Mouse (Mus musculus): ENCODE results near the gene Dusp28.

- TF ChIP-seq CTCF (conservative IDR thresholded peaks at IDR 0.05; ENCODE audit: insufficient read depth, insufficient read length, low read depth, low read length): no peak
- no peak for TF ChIP-seq POLR2A (IDR thresholded peaks at IDR 0.05; ENCODE audit: low read depth, low read length)
Measured at GRCm38 (mm10) chr1:92930171-92930706, 23.5 kb downstream of the Dusp28 start.
